Mouse (Mus musculus): ENCODE results near the gene Lhfpl2. TPM values are rescaled to one million over a fixed set of nuclear protein-coding genes. Genes with fewer than 3 reads are reported as not detected.

Gene Lhfpl2
- polyA plus RNA-seq, 1 experiment from 2014 or later = 19.1 TPM

DNA sequence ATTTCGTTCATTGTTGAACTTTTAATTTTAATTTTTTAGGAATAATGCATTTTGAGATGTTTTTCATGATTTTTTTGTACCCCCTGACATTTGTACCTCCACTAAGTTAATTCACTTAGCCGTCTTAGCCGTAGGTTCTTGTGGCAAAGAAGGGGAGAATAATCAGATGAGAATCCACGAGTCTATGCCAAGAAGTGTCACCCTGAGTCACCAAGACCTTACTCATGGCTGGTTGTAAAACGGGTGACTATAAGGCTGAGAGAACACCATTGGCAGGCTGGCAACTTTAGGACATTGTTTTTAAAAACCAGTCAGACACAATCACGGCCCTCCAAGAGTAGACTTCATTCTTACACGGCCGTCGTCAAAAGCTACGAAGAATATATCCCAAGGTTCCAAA, 95.2 kb downstream of the Lhfpl2 start:
- Histone ChIP-seq H3K9ac (no peak overlapping the region), H3K4me1 (no peaks in the 10 kb centered on the region), H3K27ac (no peak overlapping the region), H3K27me3 (replicated peaks) (no peaks in the 10 kb centered on the region), H3K9me3 (no peaks in the 10 kb centered on the region), H3K4me3 (replicated peaks) (no peak overlapping the region), H3K4me2 (no peak overlapping the region), H3K36me3 (no peaks in the 10 kb centered on the region)
- WGBS = 92% methylated on average over 10 of the region's 10 CpGs
- ATAC-seq (ENCODE audit: insufficient read depth, low FRiP score, low read depth) = no peak

DNA sequence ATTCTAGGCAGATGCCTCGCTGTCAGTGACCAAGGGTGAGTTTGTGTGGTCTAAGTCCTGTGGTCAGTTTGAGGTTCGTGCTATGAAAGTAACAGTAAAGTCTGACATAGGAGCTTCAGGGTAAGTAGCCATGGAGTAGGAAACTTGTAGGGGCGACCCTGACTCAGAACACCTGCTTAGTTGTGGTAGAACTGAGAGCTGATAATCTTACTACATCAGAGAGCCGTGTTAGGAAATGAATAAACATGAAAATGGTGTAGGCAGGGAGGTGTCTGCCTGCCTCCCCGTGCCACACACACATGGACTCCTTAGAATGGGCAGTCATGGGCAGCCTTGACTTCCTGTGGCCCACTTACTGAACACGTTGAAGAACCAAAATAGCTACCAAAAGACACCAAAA, 96.1 kb downstream of the Lhfpl2 start:
- Histone ChIP-seq H3K9ac (no peak overlapping the region), H3K4me2 (no peak overlapping the region), H3K4me1 (no peaks in the 10 kb centered on the region), H3K4me3 (replicated peaks) (no peak overlapping the region), H3K27me3 (replicated peaks) (no peaks in the 10 kb centered on the region), H3K27ac (no peak overlapping the region), H3K36me3 (no peaks in the 10 kb centered on the region), H3K9me3 (no peaks in the 10 kb centered on the region)
- ATAC-seq (ENCODE audit: insufficient read depth, low FRiP score, low read depth) = no peak
- 87% methylated on average over 6 of the region's 6 CpGs for WGBS

DNA sequence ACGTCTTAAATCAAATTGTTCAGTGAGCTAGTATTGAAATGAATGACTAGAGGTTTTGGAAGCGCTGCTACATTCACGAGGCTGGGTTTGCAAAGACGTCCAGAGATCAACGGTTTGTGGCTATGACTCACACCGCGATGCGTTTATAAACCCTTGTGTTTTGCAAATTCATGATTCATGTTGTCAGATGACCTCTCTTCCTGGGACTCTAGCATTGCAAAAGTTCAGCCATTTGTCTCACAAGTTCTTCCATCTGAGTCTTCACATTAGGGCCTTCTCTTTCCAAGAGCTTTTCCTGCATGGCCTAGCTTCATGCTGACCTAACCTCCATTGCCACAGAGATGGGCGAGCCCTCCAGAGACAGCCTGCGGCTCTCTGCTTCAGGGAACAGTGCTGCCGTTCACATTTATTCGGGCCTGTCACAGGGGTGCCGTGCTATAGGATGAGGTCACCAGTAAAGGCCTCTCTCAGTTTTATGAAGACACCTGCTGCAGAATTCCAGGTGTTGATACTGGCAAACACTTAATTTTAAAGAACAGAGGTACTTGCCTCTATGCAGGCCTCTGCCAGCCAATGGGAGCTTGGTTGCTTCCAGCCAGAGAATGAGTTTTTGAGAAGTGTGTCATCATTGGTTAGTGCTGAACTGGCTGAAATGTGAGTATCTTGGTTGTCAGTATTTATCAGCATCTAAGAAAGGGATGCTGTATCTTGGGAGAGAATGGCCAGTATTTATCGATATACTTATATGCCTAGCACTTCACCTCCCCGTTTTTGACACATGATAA, 97.1 kb downstream of the Lhfpl2 start:
- H3K9ac ChIP-seq = no peak overlapping the region
- 67% methylated on average over 15 of the region's 15 CpGs for WGBS
- no peaks in the 10 kb centered on the region for H3K4me1 ChIP-seq
- H3K36me3 ChIP-seq = no peaks in the 10 kb centered on the region
- no peak overlapping the region for H3K4me3 ChIP-seq (replicated peaks)
- H3K9me3 ChIP-seq = no peaks in the 10 kb centered on the region
- no peak overlapping the region for H3K4me2 ChIP-seq
- ATAC-seq (ENCODE audit: insufficient read depth, low FRiP score, low read depth) = no peak
- H3K27me3 ChIP-seq (replicated peaks) = no peaks in the 10 kb centered on the region
- no peak overlapping the region for H3K27ac ChIP-seq

DNA sequence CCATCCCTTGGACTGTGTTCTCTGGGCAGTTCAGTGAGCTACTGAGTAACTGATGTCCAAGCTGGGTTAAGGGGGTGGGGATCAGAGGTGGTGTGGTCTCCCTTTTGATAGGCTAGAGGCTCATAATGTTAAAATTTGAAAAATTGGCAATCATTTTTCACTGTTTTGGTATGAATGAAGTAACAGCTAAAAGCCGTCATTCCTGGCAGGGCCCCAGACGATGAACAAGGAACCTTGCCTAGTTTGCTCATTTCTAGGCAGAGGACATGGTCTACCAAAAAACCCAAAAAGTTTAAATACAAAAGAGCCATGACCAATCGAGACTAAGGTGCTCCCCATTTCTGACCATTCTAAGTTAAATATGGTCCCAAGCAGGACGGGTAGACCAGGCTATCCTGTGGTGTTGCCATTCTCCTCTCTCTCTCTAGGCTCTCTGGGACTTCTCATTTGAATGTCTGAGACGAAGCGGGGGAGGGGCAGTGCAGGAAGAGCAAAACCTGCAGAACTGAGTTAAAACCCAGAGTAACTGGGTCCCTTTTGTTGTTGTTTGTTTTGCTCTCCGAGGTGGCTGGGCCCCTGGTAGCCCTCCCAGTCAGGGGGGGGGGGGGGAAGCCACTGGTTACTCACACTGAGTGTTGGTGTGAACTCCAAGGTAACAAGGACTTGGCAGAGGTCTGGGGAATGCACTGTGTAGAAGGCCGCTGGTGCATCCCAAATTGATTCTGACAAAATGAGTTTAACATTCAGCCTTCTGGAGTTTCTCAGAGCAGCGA, 98.2 kb downstream of the Lhfpl2 start:
- Histone ChIP-seq H3K9me3 (no peaks in the 10 kb centered on the region), H3K4me3 (replicated peaks) (no peak overlapping the region), H3K4me1 (no peaks in the 10 kb centered on the region), H3K9ac (no peak overlapping the region), H3K4me2 (no peak overlapping the region), H3K36me3 (no peaks in the 10 kb centered on the region), H3K27ac (no peak overlapping the region), H3K27me3 (replicated peaks) (no peaks in the 10 kb centered on the region)
- no peak for ATAC-seq (ENCODE audit: insufficient read depth, low FRiP score, low read depth)
- WGBS = 54% methylated on average over 9 of the region's 9 CpGs

DNA sequence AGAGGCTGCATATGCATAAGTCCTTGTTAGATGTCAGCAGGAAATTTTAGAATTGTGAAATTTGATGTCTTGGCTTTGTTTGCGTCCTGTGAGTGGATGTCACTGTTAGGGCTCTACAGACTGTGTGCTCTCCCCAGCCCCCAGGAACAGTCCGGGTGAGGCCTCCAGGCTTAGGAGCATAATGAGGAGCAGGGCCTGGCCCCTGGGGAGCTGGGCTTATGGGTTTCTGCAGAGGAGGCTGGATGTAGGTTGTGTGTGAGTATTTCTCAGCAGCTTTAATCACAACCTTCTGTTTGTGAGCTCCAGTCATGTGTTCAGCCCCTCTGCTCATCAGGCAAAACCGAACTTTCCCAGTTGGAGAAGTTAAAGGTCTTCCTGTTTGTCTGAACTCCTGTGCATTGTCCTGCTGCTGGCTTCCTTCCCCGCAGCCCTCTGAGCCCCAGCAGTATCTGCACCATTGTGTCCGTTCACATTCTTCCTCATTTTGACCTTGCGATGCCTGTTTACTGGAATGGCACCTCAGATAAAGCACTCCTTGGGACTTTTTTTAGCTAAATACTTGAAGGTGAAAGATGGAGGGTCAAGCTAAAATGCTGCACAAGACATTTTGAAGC, 101.4 kb downstream of the Lhfpl2 start:
- 62% methylated on average over 6 of the region's 6 CpGs for WGBS
- peak overlapping the region; percentile 44; the same call in 1 of the 2 replicates for H3K27ac ChIP-seq
- no peak overlapping the region for H3K9ac ChIP-seq
- no peak overlapping the region for H3K4me2 ChIP-seq
- H3K4me3 ChIP-seq (replicated peaks) = no peak overlapping the region
- H3K36me3 ChIP-seq = no peaks in the 10 kb centered on the region
- no peaks in the 10 kb centered on the region for H3K4me1 ChIP-seq
- no peaks in the 10 kb centered on the region for H3K9me3 ChIP-seq
- H3K27me3 ChIP-seq (replicated peaks) = no peaks in the 10 kb centered on the region
- no peak for ATAC-seq (ENCODE audit: insufficient read depth, low FRiP score, low read depth)

DNA sequence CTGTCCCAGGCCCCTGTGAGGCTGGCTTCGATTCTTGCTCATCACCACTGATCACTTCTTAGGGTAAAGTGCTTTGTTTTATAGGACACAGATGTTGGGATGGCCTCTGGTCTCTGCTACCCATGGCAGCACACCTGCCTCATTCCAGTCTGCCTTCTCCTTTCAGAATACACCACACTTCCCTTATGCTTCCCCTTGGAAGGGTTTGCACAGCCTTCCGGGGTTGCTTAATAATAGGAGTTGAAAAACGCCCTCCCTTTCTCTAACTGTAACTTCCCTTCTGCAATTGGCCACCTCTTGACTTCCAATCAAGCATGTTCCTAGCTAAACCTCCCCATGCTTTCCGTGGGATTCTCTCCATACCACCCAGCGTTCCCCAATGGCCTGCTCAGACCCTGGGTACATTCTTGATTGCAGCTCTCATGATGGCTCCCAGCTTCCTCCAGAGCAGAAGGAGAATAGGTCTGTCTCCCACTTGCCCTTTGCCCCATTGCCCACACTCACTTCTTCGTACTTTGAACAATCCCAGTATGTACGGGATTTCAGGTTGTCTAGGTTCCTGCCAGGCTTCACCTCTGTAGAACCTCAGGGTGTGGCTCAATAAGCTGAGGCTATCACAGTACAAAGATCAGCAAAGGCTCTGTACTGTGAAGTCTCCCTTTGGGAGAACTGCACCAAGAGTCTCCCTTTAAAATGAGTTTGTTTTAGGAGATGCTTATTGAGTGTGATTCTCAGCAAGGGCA, 102.1 kb downstream of the Lhfpl2 start:
- Histone ChIP-seq H3K9ac (no peak overlapping the region), H3K27me3 (replicated peaks) (no peaks in the 10 kb centered on the region), H3K9me3 (no peaks in the 10 kb centered on the region), H3K4me2 (no peak overlapping the region), H3K4me3 (replicated peaks) (no peak overlapping the region), H3K4me1 (no peaks in the 10 kb centered on the region), H3K36me3 (no peaks in the 10 kb centered on the region), H3K27ac (peak overlapping the region; percentile 44; the same call in 1 of the 2 replicates)
- 73% methylated on average over 7 of the region's 7 CpGs for WGBS
- ATAC-seq (ENCODE audit: insufficient read depth, low FRiP score, low read depth) = 0 out of 2 replicates have a peak, but pooled peaks have one; percentile 37

DNA sequence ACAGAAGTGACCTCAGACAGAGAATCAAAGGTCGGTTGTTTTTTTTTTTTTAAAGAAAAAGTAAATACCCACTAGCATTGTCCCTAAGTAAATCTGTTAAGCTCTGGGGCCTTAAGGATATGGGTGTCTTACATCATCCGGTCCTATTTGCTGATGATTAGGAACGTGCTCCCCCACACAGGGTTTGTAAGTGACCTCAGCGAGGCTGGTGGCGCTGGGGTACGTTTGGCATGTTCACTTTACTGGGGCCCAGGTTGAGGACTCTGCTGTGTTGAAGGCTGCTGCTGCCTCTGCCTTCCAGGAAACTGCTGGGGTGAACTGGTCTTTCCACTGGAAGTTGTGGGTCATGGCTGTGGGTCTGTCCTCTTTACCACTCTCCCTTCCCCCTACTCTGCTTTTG, 106.9 kb downstream of the Lhfpl2 start:
- H3K36me3 ChIP-seq = no peaks in the 10 kb centered on the region
- ATAC-seq (ENCODE audit: insufficient read depth, low FRiP score, low read depth) = no peak
- no peaks in the 10 kb centered on the region for H3K27me3 ChIP-seq (replicated peaks)
- H3K4me3 ChIP-seq (replicated peaks) = no peak overlapping the region
- H3K9me3 ChIP-seq = no peaks in the 10 kb centered on the region
- 50% methylated on average over 6 of the region's 6 CpGs for WGBS
- H3K9ac ChIP-seq = no peak overlapping the region
- H3K4me1 ChIP-seq = no peaks in the 10 kb centered on the region
- H3K4me2 ChIP-seq = no peak overlapping the region
- no peak overlapping the region for H3K27ac ChIP-seq

DNA sequence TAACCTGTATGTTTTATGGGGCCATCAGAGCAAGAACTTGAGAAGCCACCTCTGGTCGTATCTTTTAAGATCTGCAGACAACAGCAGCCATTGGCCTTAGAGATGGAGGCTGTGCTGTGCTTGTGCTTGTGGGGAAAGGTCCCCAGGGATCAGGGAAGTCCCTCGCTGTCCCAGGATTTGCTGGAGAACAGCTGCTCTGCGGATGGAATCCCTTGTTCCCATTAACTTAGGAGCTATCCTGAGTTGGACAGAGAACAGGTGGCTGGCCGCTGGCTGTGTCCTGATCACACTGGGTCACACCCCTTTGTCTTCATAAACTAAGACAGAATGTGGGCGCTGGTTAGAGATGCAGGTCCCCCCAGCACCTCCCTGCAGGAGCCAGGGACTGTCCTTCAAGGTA, 110.7 kb downstream of the Lhfpl2 start:
- ATAC-seq (ENCODE audit: insufficient read depth, low FRiP score, low read depth) = no peak
- WGBS = 68% methylated on average over 5 of the region's 5 CpGs
- H3K27me3 ChIP-seq (replicated peaks) = 0 out of 2 replicates have a peak, but pooled peaks cover 3% of the 10 kb centered on the region
- no peak overlapping the region for H3K27ac ChIP-seq
- H3K4me1 ChIP-seq = no peaks in the 10 kb centered on the region
- H3K4me2 ChIP-seq = no peak overlapping the region
- H3K36me3 ChIP-seq = no peaks in the 10 kb centered on the region
- H3K4me3 ChIP-seq (replicated peaks) = no peak overlapping the region
- H3K9me3 ChIP-seq = no peaks in the 10 kb centered on the region
- H3K9ac ChIP-seq = no peak overlapping the region

DNA sequence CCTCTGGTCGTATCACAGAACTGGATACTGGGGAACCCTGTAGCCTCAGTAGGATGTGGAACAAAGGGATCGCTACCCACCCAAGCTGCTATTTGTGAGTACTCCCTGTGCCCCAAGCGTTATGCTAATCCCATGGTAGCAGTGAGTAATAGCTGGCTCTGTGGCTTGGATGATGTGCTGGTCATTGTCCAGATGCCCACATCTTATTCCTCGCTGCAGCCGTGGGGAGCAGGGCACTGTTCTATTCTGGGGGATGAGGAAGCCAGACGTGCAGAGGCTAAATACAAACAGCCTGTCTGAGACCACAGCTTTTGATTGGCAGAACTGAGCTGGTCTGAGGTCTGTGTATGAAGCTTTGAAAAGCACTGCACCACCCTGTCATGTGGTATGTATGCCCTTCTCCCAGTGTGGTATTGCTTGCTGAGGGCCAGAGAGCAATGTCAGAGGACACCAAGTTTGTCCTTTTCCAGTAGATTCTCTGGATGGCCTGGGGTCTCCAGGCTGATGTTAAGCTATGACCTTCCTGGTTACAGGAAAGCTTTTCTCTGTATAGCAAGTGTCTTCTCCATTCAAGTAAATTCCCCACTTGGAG, 111.8 kb downstream of the Lhfpl2 start:
- no peaks in the 10 kb centered on the region for H3K9me3 ChIP-seq
- ATAC-seq (ENCODE audit: insufficient read depth, low FRiP score, low read depth) = no peak
- H3K27ac ChIP-seq = no peak overlapping the region
- H3K27me3 ChIP-seq (replicated peaks) = 0 out of 2 replicates have a peak, but pooled peaks cover 5% of the 10 kb centered on the region
- H3K4me3 ChIP-seq (replicated peaks) = no peak overlapping the region
- no peaks in the 10 kb centered on the region for H3K36me3 ChIP-seq
- no peak overlapping the region for H3K4me2 ChIP-seq
- 64% methylated on average over 6 of the region's 6 CpGs for WGBS
- no peak overlapping the region for H3K9ac ChIP-seq
- H3K4me1 ChIP-seq = peaks cover 4% of the 10 kb centered on the region

DNA sequence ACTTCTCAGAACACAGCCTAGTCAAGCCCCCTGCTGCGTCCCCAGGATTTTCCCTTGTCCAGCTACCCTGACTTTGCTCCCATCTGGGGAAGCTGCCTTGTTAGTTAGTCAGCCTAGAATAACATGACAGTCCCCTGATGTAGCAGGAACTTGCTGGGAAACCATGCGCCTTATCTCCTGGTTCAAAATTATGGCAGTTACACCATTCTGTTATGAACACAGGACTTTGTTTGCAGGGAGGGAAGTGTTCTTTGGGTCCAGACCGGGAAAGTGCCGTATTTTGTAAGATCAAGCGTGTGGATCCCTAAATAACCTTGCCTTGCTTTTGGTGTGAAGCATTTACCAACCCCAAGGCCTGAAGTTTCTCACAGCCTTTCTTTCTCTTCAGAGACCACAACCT, 114.0 kb downstream of the Lhfpl2 start:
- Histone ChIP-seq H3K9me3 (no peaks in the 10 kb centered on the region), H3K27ac (no peak overlapping the region), H3K9ac (no peak overlapping the region), H3K4me1 (peaks cover 10% of the 10 kb centered on the region), H3K4me3 (replicated peaks) (no peak overlapping the region), H3K36me3 (no peaks in the 10 kb centered on the region), H3K27me3 (replicated peaks) (0 out of 2 replicates have a peak, but pooled peaks cover 11% of the 10 kb centered on the region), H3K4me2 (no peak overlapping the region)
- ATAC-seq (ENCODE audit: insufficient read depth, low FRiP score, low read depth) = no peak
- 81% methylated on average over 5 of the region's 5 CpGs for WGBS

DNA sequence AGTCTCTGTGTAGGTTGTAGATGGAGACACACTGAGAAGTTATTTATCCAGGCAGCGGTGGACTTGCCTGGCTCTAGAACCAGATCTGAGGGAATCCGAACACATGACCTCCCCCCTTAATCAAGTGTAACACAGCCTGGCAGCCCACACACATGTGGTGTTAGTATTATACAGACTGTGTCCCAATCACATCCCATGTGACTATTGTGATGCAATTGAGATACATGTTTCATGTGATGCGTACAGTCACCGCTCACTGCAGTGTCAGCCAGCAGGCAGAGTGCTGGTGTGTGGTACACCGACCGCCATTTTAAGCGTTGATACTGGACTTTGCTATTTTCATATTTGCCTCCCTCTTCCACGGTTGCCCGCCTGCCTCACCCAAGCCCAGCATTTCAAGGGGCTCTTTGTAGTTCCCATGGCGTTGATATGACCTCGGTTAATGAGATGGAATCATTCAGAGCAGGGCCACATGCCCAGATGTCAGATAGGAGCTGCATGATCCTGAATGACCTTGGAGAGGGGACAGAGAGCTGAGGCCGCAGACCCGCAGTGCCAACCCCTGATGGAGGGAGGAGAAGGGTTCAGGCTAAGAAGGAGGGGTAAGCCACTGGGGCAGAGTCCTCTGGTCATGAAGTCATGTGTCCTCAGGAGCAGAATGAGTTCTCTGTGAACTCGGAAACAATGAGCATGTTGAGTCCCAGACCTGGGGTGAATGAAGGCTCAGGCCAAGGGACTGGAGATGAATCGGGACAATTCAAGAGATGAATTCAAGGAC, 115.1 kb downstream of the Lhfpl2 start:
- WGBS = 75% methylated on average over 15 of the region's 15 CpGs

More for the DNA sequence above, 115.1 kb downstream of the Lhfpl2 start:
- Histone ChIP-seq H3K4me2 (no peak overlapping the region), H3K36me3 (no peaks in the 10 kb centered on the region), H3K27me3 (replicated peaks) (0 out of 2 replicates have a peak, but pooled peaks cover 11% of the 10 kb centered on the region), H3K9ac (no peak overlapping the region), H3K9me3 (no peaks in the 10 kb centered on the region), H3K4me1 (peaks cover 10% of the 10 kb centered on the region), H3K4me3 (replicated peaks) (no peak overlapping the region), H3K27ac (no peak overlapping the region)
- ATAC-seq (ENCODE audit: insufficient read depth, low FRiP score, low read depth) = peak; percentile 33; the same call in 1 of the 2 replicates

Measured in stomach, embryonic 15.5 days (tissue).